Mouse (Mus musculus) kidney, postnatal 25 days (tissue): ENCODE results near the gene Nup155.

Source experiments
- DNase-seq, 2 experiments: peaks; one replicate each; pipeline ENCODE4 v3.0.0; 2021; ENCODE audit warnings: mixed read lengths in 2 of 2

The Nup155 gene

GRCm38 (mm10) chr15:8200317-8200716, 91.2 kb downstream of the Nup155 start:
- DNase-seq = no peak

GRCm38 (mm10) chr15:8208362-8208761, 99.3 kb downstream of the Nup155 start:
- DNase-seq = no peak
